Mouse (Mus musculus) embryonic facial prominence, embryonic 14.5 days (tissue): Measurements from ENCODE around the gene Rnf167. TPM values are rescaled to one million over a fixed set of nuclear protein-coding genes. Genes with fewer than 3 reads are reported as not detected.

Experiments used
- ATAC-seq: fragments of 200-750 bp; cut with Nextera tagmentation; 2 replicates; pipeline ENCODE4 v1.8.0; 2017; ENCODE audit warnings: low read depth, moderate number of reproducible peaks, moderate TSS enrichment
- DNase-seq: peaks from one replicate; pipeline ENCODE4 v3.0.0-alpha.2; 2015; ENCODE audit warnings: low spot score
- H3K27ac ChIP-seq: fragments of 300-500 bp; sonication (generic); replicated peaks from 2 replicates; pipeline ENCODE4 v1.5.1; 2014; ENCODE audit warnings: low read depth, mild to moderate bottlenecking, low read length, moderate library complexity
- H3K27me3 ChIP-seq: fragments of 300-500 bp; sonication (generic); replicated peaks from 2 replicates; pipeline ENCODE4 v1.6.1; 2014; ENCODE audit warnings: low read length; ENCODE audit not compliant: control insufficient read depth, insufficient read depth
- H3K36me3 ChIP-seq: fragments of 300-500 bp; sonication (generic); 2 replicates; pipeline ENCODE4 v1.6.1; 2014; ENCODE audit warnings: low read length, mixed read lengths; ENCODE audit not compliant: control insufficient read depth, insufficient read depth
- H3K4me1 ChIP-seq: fragments of 300-500 bp; sonication (generic); 2 replicates; pipeline ENCODE4 v1.6.1; 2014; ENCODE audit warnings: antibody characterized with exemption, low read length; ENCODE audit not compliant: control insufficient read depth, insufficient read depth
- H3K4me2 ChIP-seq: fragments of 300-500 bp; sonication (generic); 2 replicates; pipeline ENCODE4 v1.6.1; 2014; ENCODE audit warnings: low read depth, mild to moderate bottlenecking, low read length, moderate library complexity, mixed read lengths
- H3K4me3 ChIP-seq: fragments of 300-500 bp; sonication (generic); 2 replicates; pipeline ENCODE4 v1.5.1; 2014; ENCODE audit warnings: low read depth, mild to moderate bottlenecking, low read length
- H3K9ac ChIP-seq: fragments of 300-500 bp; sonication (generic); 2 replicates; pipeline ENCODE4 v1.6.1; 2014; ENCODE audit warnings: low read depth, mild to moderate bottlenecking, low read length, moderate library complexity, mixed read lengths
- H3K9me3 ChIP-seq: fragments of 300-500 bp; sonication (generic); 2 replicates; pipeline ENCODE4 v1.6.1; 2016; ENCODE audit warnings: low read length; ENCODE audit not compliant: control insufficient read depth
- WGBS: fragments of 180-500 bp; shearing (Covaris S2); extraction: QIAGEN DNeasy Blood & Tissue Kit; methylation state at CpG from one replicate; pipeline ENCODE4 v1.1.7; 2014; 5-methylcytosine and 5-hydroxymethylcytosine counted together
- polyA plus RNA-seq: library from polyadenylated mRNA; unstranded; fragments of >200 nt; fragmentation: Nextera tagmentation; extraction: Ambion mirVana; gene quantifications from 2 replicates; pipeline ENCODE4 v1.2.1, GENCODE M21; 2014

Rnf167 gene
- polyA plus RNA-seq, 1 experiment from 2014 or later, result 100 TPM

GRCm38 (mm10) chr11:70628431-70628830 is 18.6 kb upstream of the Rnf167 start:
- H3K36me3 ChIP-seq, result no peaks in the 10 kb centered on the region
- no peak overlapping the region for H3K4me2 ChIP-seq
- no peaks in the 10 kb centered on the region for H3K4me1 ChIP-seq
- H3K9ac ChIP-seq, result no peak overlapping the region
- no peak overlapping the region for H3K27ac ChIP-seq
- H3K27me3 ChIP-seq, result no peaks in the 10 kb centered on the region
- DNase-seq, result no peak
- H3K4me3 ChIP-seq, result no peak overlapping the region
- 69% methylated on average over 2 of the region's 2 CpGs for WGBS
- H3K9me3 ChIP-seq, result no peaks in the 10 kb centered on the region
- ATAC-seq, result no peak

- H3K36me3 ChIP-seq, result no peaks in the 10 kb centered on the region
- H3K9me3 ChIP-seq, result no peaks in the 10 kb centered on the region
- no peak overlapping the region for H3K27ac ChIP-seq
- no peak overlapping the region for H3K4me2 ChIP-seq
- H3K4me3 ChIP-seq, result no peak overlapping the region
- DNase-seq (peak; percentile 36), ATAC-seq (no peak)
- no peak overlapping the region for H3K9ac ChIP-seq
- H3K4me1 ChIP-seq, result no peaks in the 10 kb centered on the region
- WGBS, result 52% methylated on average over 5 of the region's 5 CpGs
- no peaks in the 10 kb centered on the region for H3K27me3 ChIP-seq
Observed at GRCm38 (mm10) chr11:70629557-70629956, 17.5 kb upstream of the Rnf167 start.

- 66% methylated on average over 4 of the region's 7 CpGs for WGBS
- ATAC-seq (no peak), DNase-seq (no peak)
- no peaks in the 10 kb centered on the region for H3K27me3 ChIP-seq
- H3K9me3 ChIP-seq, result no peaks in the 10 kb centered on the region
- no peak overlapping the region for H3K4me3 ChIP-seq
- no peaks in the 10 kb centered on the region for H3K36me3 ChIP-seq
- H3K27ac ChIP-seq, result no peak overlapping the region
- no peaks in the 10 kb centered on the region for H3K4me1 ChIP-seq
- H3K9ac ChIP-seq, result no peak overlapping the region
- H3K4me2 ChIP-seq, result no peak overlapping the region
Observed at GRCm38 (mm10) chr11:70630129-70630528, 16.9 kb upstream of the Rnf167 start.

- 81% methylated on average over 4 of the region's 4 CpGs for WGBS
Observed at GRCm38 (mm10) chr11:70635601-70636000, 11.4 kb upstream of the Rnf167 start.

GRCm38 (mm10) chr11:70637764-70638163 is 9.3 kb upstream of the Rnf167 start:
- H3K36me3 ChIP-seq, result 0 out of 2 replicates have a peak, but pooled peaks cover 1% of the 10 kb centered on the region
- ATAC-seq (no peak), DNase-seq (no peak)
- WGBS, result 95% methylated on average over 1 of the region's 1 CpGs
- no peak overlapping the region for H3K9ac ChIP-seq
- no peak overlapping the region for H3K4me2 ChIP-seq
- H3K27me3 ChIP-seq, result no peaks in the 10 kb centered on the region
- no peaks in the 10 kb centered on the region for H3K4me1 ChIP-seq
- H3K27ac ChIP-seq, result no peak overlapping the region
- H3K4me3 ChIP-seq, result no peak overlapping the region
- no peaks in the 10 kb centered on the region for H3K9me3 ChIP-seq

More at GRCm38 (mm10) chr11:70635601-70636000, 11.4 kb upstream of the Rnf167 start:
- Histone ChIP-seq H3K9me3 (no peaks in the 10 kb centered on the region), H3K36me3 (no peaks in the 10 kb centered on the region), H3K9ac (no peak overlapping the region), H3K27ac (no peak overlapping the region), H3K4me2 (no peak overlapping the region), H3K4me3 (no peak overlapping the region), H3K4me1 (no peaks in the 10 kb centered on the region), H3K27me3 (no peaks in the 10 kb centered on the region)
- DNase-seq, result no peak
- ATAC-seq, result no peak

GRCm38 (mm10) chr11:70638293-70638692 is 8.7 kb upstream of the Rnf167 start:
- H3K27me3 ChIP-seq, result no peaks in the 10 kb centered on the region
- ATAC-seq, result no peak
- DNase-seq, result no peak
- WGBS, result 74% methylated on average over 1 of the region's 1 CpGs
- H3K9ac ChIP-seq, result no peak overlapping the region
- H3K9me3 ChIP-seq, result no peaks in the 10 kb centered on the region
- no peak overlapping the region for H3K4me3 ChIP-seq
- H3K36me3 ChIP-seq, result 0 out of 2 replicates have a peak, but pooled peaks cover 5% of the 10 kb centered on the region
- H3K27ac ChIP-seq, result no peak overlapping the region
- H3K4me1 ChIP-seq, result no peaks in the 10 kb centered on the region
- H3K4me2 ChIP-seq, result no peak overlapping the region

- 46% methylated on average over 5 of the region's 5 CpGs for WGBS
- Histone ChIP-seq H3K36me3 (0 out of 2 replicates have a peak, but pooled peaks cover 5% of the 10 kb centered on the region), H3K4me2 (no peak within 1 kb of the TSS), H3K9ac (no peak within 1 kb of the TSS), H3K4me1 (no peaks in the 10 kb centered on the region), H3K27me3 (no peaks in the 10 kb centered on the region), H3K4me3 (no peak within 1 kb of the TSS), H3K27ac (no peak within 1 kb of the TSS), H3K9me3 (no peaks in the 10 kb centered on the region)
- DNase-seq, result no peak
- no peak for ATAC-seq
Observed at GRCm38 (mm10) chr11:70638714-70639278, 8.2 kb upstream of the Rnf167 start, which contains the start of gene Gp1ba. TSS of gene Gp1ba (plus strand) at chr11:70639122.

GRCm38 (mm10) chr11:70639976-70640375 is 7.1 kb upstream of the Rnf167 start:
- no peaks in the 10 kb centered on the region for H3K9me3 ChIP-seq
- H3K9ac ChIP-seq, result no peak overlapping the region
- no peak overlapping the region for H3K4me2 ChIP-seq
- H3K4me3 ChIP-seq, result no peak overlapping the region
- peaks cover 17% of the 10 kb centered on the region for H3K36me3 ChIP-seq
- H3K4me1 ChIP-seq, result no peaks in the 10 kb centered on the region
- H3K27me3 ChIP-seq, result no peaks in the 10 kb centered on the region
- DNase-seq (no peak), ATAC-seq (no peak)
- no peak overlapping the region for H3K27ac ChIP-seq
- 89% methylated on average over 8 of the region's 8 CpGs for WGBS

- H3K27me3 ChIP-seq, result no peaks in the 10 kb centered on the region
- H3K36me3 ChIP-seq, result peaks cover 25% of the 10 kb centered on the region
- no peak overlapping the region for H3K4me2 ChIP-seq
- 84% methylated on average over 7 of the region's 7 CpGs for WGBS
- peaks cover 9% of the 10 kb centered on the region for H3K4me1 ChIP-seq
- H3K4me3 ChIP-seq, result no peak overlapping the region
- H3K27ac ChIP-seq, result no peak overlapping the region
- ATAC-seq (no peak), DNase-seq (no peak)
- H3K9me3 ChIP-seq, result no peaks in the 10 kb centered on the region
- no peak overlapping the region for H3K9ac ChIP-seq
Observed at GRCm38 (mm10) chr11:70641241-70641640, 5.8 kb upstream of the Rnf167 start.
